Mouse (Mus musculus) gonadal fat pad, adult 2 months (tissue): ENCODE data around the gene Nol10. TPM values are rescaled to one million over a fixed set of nuclear protein-coding genes. Genes with fewer than 3 reads are reported as not detected.
A peak's percentile ranks its signal among the peaks of the same experiment; 100 is the strongest.

Source experiments
- DNase-seq: peaks from one replicate; pipeline ENCODE4 v3.0.0-alpha.2; 2012; ENCODE audit warnings: low read depth
- polyA plus RNA-seq: library from polyadenylated mRNA; depleted of rRNA; stranded (reverse); fragments of >200 nt; gene quantifications from 2 replicates; pipeline ENCODE4 v1.2.3, GENCODE M21; 2012; rRNA removed

The Nol10 gene
- polyA plus RNA-seq = 3.8 and 4.2 TPM in 2 replicates

DNA sequence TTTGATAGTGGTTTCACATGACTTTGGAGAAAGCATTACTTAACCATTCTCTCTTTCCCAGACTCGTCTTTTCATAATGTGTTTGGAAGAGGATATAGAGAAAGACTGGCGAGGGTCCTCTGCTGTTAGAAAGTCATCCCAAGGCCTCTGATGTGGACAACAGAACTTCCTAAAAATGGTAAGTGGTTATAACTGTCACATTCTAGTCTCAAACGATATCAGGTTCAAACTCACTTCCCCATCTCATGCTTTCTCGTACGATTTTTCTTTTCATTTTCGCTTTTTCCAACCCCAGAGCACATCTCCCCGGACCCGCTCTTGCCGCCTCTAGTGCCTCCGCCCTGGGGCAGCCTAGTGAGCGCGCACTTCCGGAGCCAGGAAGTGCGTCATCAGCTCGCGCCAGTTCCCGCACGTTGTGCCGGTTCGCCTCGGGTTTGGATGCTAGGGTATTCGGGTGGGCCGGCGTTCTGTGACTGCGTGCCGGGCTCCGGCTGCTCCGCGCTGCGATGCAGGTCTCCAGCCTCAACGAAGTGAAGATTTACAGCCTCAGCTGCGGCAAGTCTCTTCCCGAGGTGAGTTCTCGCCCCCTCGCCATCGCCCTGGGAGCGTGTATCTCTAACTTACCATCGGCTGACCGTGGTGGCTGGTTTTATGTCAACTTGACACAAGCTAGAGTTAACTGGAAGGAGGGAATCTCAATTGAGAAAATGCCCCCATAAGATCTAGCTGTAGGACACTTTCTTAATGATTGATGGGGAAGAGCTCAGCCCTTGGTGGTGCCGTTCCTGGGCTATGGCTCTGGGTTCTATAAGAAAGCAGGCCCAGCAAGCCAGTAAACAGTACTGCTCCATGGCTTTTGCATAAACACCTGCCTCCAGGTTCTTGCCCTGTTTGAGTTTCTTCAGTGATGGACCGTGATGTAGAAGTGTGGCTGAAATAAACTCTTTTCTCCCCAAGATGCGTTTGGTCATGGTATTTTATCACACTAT is at the start of gene Nol10:
Nol10 (plus strand) TSS at position 411 of the 989 bp plus-strand sequence.
- no peak for DNase-seq

GRCm38 (mm10) chr12:17299902-17300301 is 48.4 kb upstream of the Nol10 start:
- peak; percentile 83 for DNase-seq

DNA sequence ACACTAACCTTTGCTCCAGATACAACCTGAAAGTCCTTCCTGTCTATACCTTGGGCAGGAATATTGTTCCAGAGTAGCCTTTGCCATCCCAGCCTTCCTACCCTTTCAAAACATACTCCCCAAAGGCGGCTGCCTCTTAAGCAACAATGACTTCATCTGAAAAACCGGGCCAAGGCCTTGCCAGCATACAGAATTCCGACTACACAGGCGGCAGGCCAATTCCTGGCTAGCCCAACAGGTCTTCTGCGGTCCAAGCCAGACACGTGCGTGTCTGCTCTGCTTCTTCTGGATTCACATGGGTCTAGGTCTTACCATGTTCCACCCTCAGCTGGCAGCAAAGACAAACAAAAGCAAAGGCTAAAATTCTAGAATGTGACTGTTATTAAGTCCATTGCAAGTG is 42.8 kb upstream of the Nol10 start:
- DNase-seq = peak; percentile 90

- no peak for DNase-seq
These were observed 40.0 kb upstream of the Nol10 start for GRCm38 (mm10) chr12:17308246-17308645.

- DNase-seq = no peak
These were observed 37.1 kb upstream of the Nol10 start for GRCm38 (mm10) chr12:17310852-17311839.

GRCm38 (mm10) chr12:17316096-17316495 is 32.2 kb upstream of the Nol10 start:
- no peak for DNase-seq

GRCm38 (mm10) chr12:17317970-17318369 is 30.3 kb upstream of the Nol10 start:
- peak; percentile 84 for DNase-seq

- DNase-seq = no peak
These were observed 29.8 kb upstream of the Nol10 start for GRCm38 (mm10) chr12:17318453-17318852.

GRCm38 (mm10) chr12:17324549-17325470 is 23.4 kb upstream of the Nol10 start:
- DNase-seq = no peak

GRCm38 (mm10) chr12:17329259-17329658 is 19.0 kb upstream of the Nol10 start, which contains the start of gene Atp6v1c2:
Gene Atp6v1c2 (minus strand): TSS chr12:17329359.
- DNase-seq = no peak

- DNase-seq = no peak
These were observed 14.8 kb upstream of the Nol10 start for GRCm38 (mm10) chr12:17333459-17333858.

DNA sequence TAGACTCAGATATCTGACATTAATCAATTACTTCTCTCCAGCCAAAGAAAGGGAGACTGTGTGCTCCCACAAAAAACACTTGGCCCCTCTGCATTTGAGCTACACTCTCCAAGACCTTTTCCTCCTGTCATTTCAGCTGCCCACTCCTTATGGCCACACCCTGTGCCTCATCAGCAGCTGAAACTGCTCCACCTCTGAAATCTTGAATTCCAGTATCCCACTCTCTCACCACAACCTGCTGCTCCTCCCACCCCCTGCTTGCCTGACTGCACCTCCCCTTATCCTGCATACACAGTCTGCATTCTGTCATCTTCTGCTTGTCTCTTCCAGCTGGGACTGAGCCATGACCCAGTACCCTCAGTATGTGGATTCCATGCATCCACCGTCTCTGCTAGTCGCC is 9.9 kb upstream of the Nol10 start:
- DNase-seq = no peak

DNA sequence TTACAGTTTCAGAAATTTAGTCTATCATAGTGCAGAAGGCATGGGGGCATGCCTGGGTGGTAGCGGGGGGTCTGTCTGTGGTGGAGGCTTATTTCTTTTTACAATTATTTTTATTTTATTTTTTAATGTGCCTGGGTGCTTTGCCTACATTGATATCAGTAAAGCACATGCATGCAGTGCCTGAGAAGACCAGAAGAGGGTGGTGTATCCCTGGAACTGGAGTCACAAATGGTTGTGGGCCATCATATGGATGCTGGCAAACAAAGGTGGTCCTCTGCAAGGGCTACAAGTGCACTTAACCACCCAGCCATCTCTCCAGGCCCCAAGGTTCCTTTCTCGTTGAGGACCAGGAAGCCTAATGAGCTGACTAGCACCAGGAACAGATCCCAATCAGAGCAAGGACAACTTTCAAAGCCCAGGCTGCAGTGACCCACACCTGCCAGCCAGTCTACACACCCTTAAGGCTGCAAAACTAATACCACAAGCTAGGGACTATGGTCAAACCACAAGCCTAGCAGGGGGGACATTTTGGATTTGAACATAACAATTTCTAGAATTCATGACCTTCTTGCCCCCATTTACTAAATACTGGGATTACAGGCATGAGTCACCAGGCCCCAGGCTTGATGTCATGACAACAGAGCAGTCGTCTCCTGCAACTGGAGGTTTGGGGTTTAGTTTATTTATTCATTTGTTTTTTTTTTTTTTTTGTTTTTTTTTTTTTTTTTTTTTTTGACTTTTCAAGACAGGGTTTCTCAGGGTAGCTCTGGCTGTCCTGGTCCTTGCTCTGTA is 8.9 kb upstream of the Nol10 start:
- no peak for DNase-seq

DNA sequence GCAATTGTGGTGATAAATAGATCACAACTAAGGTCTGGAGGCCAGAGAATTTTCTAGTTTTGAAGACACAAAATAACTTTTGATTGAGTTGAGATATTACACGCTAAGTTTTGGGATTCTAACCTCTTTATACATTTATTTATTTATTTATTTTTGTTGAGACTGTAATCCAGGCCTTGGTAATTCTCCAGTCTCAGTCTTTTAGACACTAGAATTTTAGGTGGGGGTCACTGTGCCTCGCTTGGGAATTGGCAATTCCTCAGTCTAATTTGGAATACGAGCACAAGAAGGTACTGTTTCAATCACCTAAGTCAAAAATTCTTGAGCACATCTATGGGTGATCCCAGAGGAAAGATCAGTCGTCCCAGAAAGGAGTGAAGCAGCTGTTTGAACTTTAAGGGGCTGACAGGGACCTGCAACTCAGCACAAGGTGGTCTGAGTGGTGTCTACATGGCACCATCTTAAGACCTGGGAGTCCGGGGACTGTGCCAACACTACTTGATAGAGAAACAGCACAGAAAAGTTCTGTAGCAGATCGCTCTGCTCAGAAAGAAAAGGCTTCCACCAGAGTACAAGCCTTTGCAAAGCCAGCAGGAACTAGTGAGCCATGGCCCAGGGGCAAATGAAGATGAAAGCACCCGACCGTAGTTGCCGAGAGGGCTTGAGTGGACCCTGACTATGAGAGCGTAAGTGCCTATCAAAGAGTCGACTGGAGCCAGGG is 771 bp upstream of the Nol10 start:
- no peak for DNase-seq

DNA sequence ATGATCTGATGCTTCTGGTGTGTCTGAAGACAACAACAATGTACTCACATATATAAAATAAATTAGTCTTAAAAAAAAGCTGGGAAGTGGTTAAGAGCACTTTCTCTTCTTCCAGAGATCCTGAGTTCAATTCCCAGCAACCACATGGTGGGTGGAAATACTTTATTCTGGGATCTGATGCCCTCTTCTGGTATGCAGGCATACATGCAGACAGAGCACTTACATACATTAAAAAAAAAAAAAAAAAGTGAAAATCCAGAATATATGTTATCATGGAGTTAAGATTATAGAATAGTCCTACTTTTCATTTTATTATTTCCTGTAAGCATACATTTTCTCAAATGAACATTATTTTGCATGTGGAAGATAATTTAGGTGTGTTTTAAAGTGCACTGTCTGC is 1.8 kb downstream of the Nol10 start:
- DNase-seq = no peak

DNA sequence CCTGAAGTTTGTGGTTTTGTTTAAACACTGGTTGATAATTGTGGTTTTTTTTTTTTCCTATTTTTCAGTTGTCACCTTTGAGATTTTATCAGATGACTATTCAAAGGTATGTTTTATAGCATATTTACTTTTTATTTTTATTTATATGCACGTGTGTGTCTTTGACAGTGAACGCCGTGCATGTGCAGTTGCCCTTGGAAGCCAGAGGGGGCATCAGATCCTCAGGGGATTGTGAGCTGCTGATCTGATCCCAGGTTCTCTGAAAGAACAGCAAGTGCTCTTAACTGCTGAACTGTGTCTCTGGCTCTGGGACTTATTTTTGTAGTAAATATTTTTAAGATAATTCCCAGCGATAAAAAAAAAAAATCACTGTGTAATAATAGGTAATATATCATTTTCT is 8.6 kb downstream of the Nol10 start:
- no peak for DNase-seq

GRCm38 (mm10) chr12:17357795-17358194 is 9.5 kb downstream of the Nol10 start:
- DNase-seq = no peak

DNA sequence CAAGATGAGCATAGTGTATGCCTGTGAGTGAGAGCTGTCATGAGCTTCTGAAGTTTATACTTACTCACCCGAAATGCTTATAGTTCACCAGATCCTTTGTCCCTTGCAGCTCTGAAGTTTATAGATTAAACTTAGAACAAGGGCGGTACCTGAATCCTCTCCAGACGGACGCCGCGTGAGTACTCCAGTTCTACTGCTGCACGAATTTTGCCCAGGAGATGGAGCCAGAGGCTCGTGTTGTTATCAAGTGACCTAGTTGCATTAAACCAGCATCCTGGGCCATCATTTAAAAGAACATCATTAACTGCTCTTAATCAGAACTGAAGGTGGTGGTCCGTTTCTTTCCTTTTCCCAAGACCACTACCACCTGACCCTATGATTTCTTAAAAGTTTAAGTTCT is 10.7 kb downstream of the Nol10 start:
- no peak for DNase-seq

DNA sequence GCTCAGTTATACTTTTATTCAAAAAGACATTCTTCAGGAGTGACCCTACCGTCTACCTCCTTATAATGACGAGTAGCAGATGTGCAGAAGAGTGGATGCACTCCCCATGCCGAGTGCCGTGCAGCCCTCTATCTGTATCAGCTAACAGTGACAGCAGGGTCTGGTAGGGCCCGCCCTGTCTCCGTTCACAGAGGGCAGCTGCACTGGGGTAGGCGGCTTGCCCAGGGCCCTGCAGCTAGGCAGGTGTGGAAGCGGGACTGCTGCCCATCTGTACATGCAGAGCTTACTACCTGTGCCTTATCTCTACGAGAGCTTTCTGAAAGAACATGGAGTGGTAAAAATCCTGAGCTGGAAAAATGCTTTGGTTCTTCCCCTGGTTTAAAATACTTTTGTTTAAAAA is 11.8 kb downstream of the Nol10 start:
- DNase-seq = no peak

GRCm38 (mm10) chr12:17360650-17361049 is 12.4 kb downstream of the Nol10 start:
- no peak for DNase-seq
